Mouse (Mus musculus) mouse embryonic stem cell (cell line): ENCODE measurements around the gene Gm49318.

Source experiments
- in situ Hi-C, 2 experiments: fragments of 300-500 bp; cut with MboI; formaldehyde crosslinking; loops; 1 replicate in 1 of 2; 3 replicates in 1 of 2; pipeline ENCODE4 v1.14.3; 2019 to 2020; ENCODE audit warnings: low sequenced_read_pairs in 2 of 2, low pct_unique_long_range_greater_than_20kb in 1 of 2, mixed read lengths in 1 of 2; ENCODE audit not compliant: unreplicated experiment in 1 of 2

Gene Gm49318

DNA sequence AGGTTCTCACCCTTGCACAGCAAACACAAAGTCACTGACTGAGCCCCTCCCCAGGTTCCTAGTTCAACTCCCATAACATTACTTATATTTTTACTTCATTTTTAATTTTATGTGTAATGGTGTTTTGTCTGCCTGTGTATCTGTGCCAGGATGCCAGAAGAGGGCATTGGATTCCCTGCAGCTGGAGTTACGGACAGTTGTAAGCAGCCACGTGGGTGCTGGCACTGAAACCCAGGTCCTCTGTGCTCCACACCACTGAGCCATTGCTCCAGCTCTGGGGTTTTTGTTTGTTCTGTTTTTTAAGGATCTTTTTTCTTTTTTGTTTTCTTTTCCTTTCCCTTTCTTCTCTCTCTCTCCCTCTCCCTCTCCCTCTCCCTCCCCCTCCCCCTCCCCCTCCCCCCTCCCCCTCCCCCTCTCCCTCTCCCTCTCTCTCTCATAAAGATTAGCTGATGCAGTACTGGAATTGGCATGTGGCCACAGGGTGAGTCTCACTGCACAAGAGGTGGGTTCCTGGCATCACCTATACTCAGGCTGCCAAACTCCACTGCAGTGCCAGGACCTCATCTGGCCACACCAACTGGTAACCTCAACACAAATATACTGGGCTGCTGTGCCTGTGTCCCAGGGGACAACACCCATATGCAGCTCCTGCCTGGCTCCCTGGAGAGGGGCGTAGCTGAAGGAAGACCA is 74.7 kb downstream of the Gm49318 start:
- in situ Hi-C loops = loop anchor here in 1 of 2 experiments (25.0 kb wide), 1 partner anchor 141 kb away; the partner anchor contains the start of gene Acp5

DNA sequence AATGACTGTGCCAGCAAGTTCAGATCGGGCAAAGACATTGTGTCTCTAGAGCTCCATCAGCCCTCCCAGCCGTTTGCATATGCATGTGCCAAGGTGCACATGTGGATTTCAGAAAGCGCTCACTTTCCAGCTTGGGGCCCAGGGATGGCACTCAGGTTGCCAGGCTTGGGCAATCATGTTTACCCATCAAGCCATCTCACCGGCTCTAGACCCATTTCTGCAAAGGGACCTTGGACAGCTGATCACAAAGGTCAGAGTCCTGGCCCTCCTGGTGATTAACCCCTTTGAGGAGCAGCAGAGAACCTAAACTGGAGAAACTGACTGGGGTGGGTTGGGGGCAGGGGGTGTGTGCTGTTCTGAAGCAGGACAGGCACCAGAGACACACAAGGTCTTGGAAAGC is 78.8 kb downstream of the Gm49318 start:
- in situ Hi-C loops = loop anchor here in 1 of 2 experiments (25.0 kb wide), 1 partner anchor 145 kb away; the partner anchor contains the start of gene Acp5

GRCm38 (mm10) chr9:21989230-21990110 is 81.6 kb downstream of the Gm49318 start, which contains the start of gene Rgl3:
Gene Rgl3, minus strand, starts transcription at chr9:21989446.
- in situ Hi-C loops = loop anchor here in 1 of 2 experiments (25.0 kb wide), 1 partner anchor 148 kb away; the partner anchor contains the start of gene Acp5

DNA sequence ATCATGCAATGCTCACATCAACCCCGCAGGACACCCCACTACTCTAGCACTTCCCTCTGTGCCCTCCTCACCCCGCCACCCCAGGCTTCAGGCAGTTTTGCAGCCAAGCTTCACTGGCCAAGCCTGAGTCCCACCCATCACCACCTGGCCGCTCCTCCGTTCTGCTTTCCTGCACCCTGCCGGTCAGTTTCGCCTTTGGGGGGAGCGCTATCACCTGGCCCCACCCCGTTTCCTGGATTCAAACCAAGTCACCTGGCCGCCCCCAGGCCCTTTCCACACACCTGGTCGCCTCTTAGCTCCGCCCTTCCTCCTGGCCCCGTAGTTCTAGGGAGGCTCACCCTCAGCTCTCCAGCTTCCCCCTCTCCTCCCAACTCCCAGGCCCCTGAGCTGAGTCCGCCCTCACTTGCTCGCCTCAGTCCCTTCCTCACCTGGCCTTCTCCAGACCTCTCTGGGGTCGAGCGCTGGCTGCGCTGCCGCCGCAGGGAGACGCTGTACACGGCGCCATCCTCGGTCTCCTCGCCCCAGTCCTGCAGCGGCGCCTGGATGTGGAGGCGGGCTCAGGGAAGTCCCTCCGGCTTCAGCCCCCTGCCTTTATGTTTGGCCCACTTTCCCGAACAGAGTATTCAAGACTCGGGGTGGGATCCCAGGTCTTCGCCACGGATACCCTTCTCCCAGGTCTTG is 82.5 kb downstream of the Gm49318 start:
- in situ Hi-C loops = loop anchor here in 1 of 2 experiments (25.0 kb wide), 1 partner anchor 149 kb away; the partner anchor contains the start of gene Acp5

DNA sequence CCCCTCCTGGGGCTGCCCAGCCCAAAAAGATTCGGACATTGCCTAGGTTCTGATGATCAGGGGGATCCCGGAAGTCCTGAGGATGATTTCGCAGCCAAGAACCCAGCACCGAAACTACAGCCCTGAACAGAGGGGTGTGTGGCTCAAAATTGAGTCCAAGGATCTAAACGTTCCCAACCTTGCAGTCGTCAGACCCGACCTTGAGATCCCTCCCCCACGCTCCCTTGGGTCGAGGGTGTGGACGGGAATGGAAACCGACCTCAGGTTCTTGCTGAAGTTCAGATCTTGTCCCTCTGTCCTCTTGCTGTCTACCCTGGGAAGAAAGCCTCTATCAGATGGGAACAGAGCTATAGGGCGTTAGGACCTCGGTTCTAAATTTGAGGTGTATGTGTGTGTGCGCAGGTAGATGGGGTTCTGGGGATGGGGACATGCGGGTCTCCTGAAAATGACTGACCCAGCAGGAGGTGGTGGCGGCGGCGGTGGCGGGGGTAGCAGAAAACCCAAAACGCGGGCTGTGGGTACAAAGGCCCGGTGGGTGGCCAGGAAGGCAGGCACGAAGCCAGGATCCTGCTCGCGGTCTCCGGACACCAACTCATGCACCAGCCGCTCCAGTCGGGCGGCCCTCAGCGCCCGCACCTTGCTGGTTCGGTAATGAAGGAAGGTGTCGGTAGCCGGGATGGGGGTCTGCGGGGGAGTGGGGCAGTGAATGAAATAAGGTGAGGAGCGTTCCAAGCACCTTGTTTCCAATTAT is 83.3 kb downstream of the Gm49318 start:
- in situ Hi-C loops = loop anchor here in 1 of 2 experiments (25.0 kb wide), 1 partner anchor 150 kb away; the partner anchor contains the start of gene Acp5
